Mouse (Mus musculus) hindbrain, postnatal 0 days (tissue): Measurements from ENCODE around the gene Adh6b. TPM values are rescaled to one million over a fixed set of nuclear protein-coding genes. Genes with fewer than 3 reads are reported as not detected.

ENCODE experiments used
- ATAC-seq: fragments of 200-750 bp; cut with Nextera tagmentation; 2 replicates; pipeline ENCODE4 v1.8.0; 2017; ENCODE audit warnings: mild to moderate bottlenecking, moderate TSS enrichment, moderate library complexity
- DNase-seq: peaks from one replicate; pipeline ENCODE4 v3.0.0-alpha.2; 2015; ENCODE audit warnings: low spot score
- H3K27ac ChIP-seq: fragments of 300-500 bp; sonication (generic); 2 replicates; pipeline ENCODE4 v1.5.1; 2014; ENCODE audit warnings: mild to moderate bottlenecking
- H3K27me3 ChIP-seq: fragments of 300-500 bp; sonication (generic); 2 replicates; pipeline ENCODE4 v1.6.1; 2014; ENCODE audit warnings: low read length, mixed read lengths; ENCODE audit not compliant: insufficient read depth
- H3K36me3 ChIP-seq: fragments of 300-500 bp; sonication (generic); 2 replicates; pipeline ENCODE4 v1.6.1; 2014; ENCODE audit warnings: low read length, mixed read lengths; ENCODE audit not compliant: insufficient read depth
- H3K4me1 ChIP-seq: fragments of 300-500 bp; sonication (generic); 2 replicates; pipeline ENCODE4 v1.6.1; 2014; ENCODE audit warnings: antibody characterized with exemption, low read length, mixed read lengths; ENCODE audit not compliant: insufficient read depth
- H3K4me2 ChIP-seq: fragments of 300-500 bp; sonication (generic); 2 replicates; pipeline ENCODE4 v1.6.1; 2014; ENCODE audit warnings: low read depth, mild to moderate bottlenecking, low read length, moderate library complexity, mixed read lengths
- H3K4me3 ChIP-seq: fragments of 300-500 bp; sonication (generic); 2 replicates; pipeline ENCODE4 v1.5.1; 2014; ENCODE audit warnings: low read length
- H3K9ac ChIP-seq: fragments of 300-500 bp; sonication (generic); replicated peaks from 2 replicates; pipeline ENCODE4 v1.6.1; 2014; ENCODE audit warnings: mild to moderate bottlenecking, low read length, moderate library complexity, mixed read lengths
- H3K9me3 ChIP-seq: fragments of 300-500 bp; sonication (generic); 2 replicates; pipeline ENCODE4 v1.6.1; 2016; ENCODE audit warnings: low read length, mixed read lengths
- CTCF ChIP-seq: IDR thresholded peaks from 2 replicates; pipeline ENCODE4 v1.5.1; 2016; ENCODE audit warnings: antibody characterized with exemption, control low read depth, low read depth
- WGBS: fragments of 180-500 bp; shearing (Covaris S2); extraction: QIAGEN DNeasy Blood & Tissue Kit; methylation state at CpG from one replicate; pipeline ENCODE4 v1.1.7; 2014; 5-methylcytosine and 5-hydroxymethylcytosine counted together
- polyA plus RNA-seq: library from polyadenylated mRNA; unstranded; fragments of >200 nt; fragmentation: Nextera tagmentation; extraction: Ambion mirVana; gene quantifications from 2 replicates; pipeline ENCODE4 v1.2.1, GENCODE M21; 2015
- total RNA-seq: library from RNA; depleted of rRNA; stranded (reverse); fragments of >200 nt; gene quantifications from 2 replicates; pipeline ENCODE4 v1.2.3, GENCODE M21; 2014; rRNA removed

The Adh6b gene
- total RNA-seq (0.16 TPM in 1 of 2 replicates, not detected in the other), polyA plus RNA-seq (0.19 and 0.20 TPM in 2 replicates)

DNA sequence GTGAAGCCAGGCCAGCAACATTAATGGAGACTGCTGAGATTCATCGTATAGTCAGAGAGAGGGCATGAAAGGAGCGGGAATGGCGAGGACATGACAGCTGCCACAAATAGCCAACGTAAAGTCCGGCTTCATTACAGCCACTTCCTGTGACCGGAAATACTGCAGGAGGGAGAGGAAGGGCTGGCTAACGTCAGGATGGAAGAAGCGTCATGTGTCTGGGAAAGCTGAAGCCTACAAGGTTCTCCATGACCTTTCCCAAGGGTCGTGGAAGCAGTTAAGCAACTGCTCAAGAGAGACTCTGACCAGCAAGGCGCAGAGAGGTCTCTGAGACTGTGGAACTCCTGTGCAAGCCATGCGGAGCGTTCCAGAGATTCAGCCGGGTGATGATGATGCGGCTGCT is at the start of gene Adh6b:
TSS of gene Adh6b (plus strand) at position 305 of the 400 bp plus-strand sequence.
- ATAC-seq (no peak), DNase-seq (no peak)
- WGBS = 87% methylated on average over 14 of the region's 14 CpGs
- Histone ChIP-seq H3K27ac (no peak within 1 kb of the TSS), H3K27me3 (no peaks in the 10 kb centered on the region), H3K36me3 (no peaks in the 10 kb centered on the region), H3K9me3 (no peaks in the 10 kb centered on the region), H3K4me3 (no peak within 1 kb of the TSS), H3K9ac (no peak within 1 kb of the TSS), H3K4me1 (no peaks in the 10 kb centered on the region), H3K4me2 (no peak within 1 kb of the TSS)
- TF ChIP-seq CTCF = no peak

DNA sequence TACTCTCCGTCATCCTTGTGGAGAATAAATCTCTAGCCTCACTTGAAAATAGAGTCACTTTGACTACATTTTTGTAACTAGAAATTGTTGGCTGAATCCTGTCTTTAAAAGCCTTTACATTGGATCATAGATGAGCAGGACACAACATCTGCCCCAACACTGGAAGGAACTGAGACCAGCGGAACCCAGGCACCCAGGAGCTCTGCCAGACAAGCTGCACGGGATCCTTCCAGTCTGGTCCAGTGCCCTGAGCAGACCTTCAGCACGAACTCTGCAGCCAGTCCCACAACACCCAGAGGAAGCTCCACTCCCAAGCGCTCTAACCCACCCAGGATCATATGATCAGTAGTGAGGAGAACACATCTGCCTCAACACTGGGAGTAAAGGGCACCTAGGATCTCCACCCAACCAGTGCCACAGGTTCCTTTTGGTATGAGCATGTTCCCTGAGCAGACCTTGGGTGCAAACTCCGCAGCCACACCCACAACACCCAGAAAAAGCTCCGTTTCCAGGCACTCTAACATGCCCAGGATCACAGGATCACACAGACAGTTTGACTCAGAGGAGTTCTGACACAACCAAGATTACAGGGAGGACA is 48.2 kb upstream of the Adh6b start:
- Histone ChIP-seq H3K27me3 (no peaks in the 10 kb centered on the region), H3K4me1 (no peaks in the 10 kb centered on the region), H3K9ac (no peak overlapping the region), H3K4me2 (no peak overlapping the region), H3K9me3 (peaks cover 5% of the 10 kb centered on the region; the same call in 1 of the 2 replicates), H3K4me3 (no peak overlapping the region), H3K27ac (no peak overlapping the region), H3K36me3 (no peaks in the 10 kb centered on the region)
- ATAC-seq (no peak), DNase-seq (no peak)
- WGBS = 91% methylated on average over 7 of the region's 7 CpGs
- no peak for TF ChIP-seq CTCF

DNA sequence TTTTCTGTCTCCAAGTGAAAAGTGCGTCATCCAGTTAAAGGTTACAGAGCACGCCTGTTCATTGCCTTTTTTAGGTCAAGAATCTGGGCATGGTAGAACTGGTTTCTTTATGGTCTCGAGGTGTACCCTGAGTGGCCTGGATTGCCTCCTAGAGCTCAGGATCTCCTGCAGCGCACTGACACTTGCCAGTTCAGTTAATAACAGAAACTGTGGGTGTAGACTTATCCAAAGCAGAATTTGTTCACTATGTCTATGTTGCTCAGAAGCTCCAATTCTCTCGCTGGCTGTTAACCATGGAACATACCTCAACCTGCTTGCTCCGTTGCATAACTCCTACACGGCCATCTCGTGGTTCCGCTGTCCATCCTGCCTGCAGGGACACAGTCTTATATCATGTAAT is 41.4 kb upstream of the Adh6b start:
- no peak overlapping the region for H3K4me3 ChIP-seq
- DNase-seq (no peak), ATAC-seq (no peak)
- H3K9ac ChIP-seq = no peak overlapping the region
- WGBS = 94% methylated on average over 9 of the region's 9 CpGs
- H3K9me3 ChIP-seq = peaks cover 5% of the 10 kb centered on the region; the same call in 1 of the 2 replicates
- no peak overlapping the region for H3K4me2 ChIP-seq
- no peaks in the 10 kb centered on the region for H3K27me3 ChIP-seq
- TF ChIP-seq CTCF = no peak
- H3K36me3 ChIP-seq = no peaks in the 10 kb centered on the region
- no peaks in the 10 kb centered on the region for H3K4me1 ChIP-seq
- no peak overlapping the region for H3K27ac ChIP-seq

DNA sequence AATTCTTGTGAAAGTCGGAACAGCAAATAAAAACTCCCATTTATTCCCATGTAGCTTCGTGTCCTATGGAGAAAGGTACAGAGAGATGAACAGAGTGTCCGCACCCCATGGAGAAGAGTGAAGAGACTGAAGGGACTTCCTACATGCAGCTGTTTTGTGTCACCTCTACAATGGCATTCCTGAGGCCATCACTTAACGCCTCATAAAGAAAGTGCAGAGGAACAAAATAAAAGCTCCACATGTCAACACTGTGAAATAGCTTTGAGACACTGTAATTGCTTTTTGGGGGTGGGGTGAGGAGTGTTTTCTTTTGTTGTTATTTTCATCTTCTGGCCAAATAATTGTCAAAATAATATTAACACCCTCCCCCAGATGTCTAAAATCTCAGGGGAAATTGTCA is 38.9 kb upstream of the Adh6b start:
- TF ChIP-seq CTCF = no peak
- H3K27me3 ChIP-seq = no peaks in the 10 kb centered on the region
- no peak overlapping the region for H3K4me3 ChIP-seq
- 38% methylated on average over 4 of the region's 4 CpGs for WGBS
- H3K9me3 ChIP-seq = peaks cover 5% of the 10 kb centered on the region; the same call in 1 of the 2 replicates
- no peaks in the 10 kb centered on the region for H3K36me3 ChIP-seq
- no peak overlapping the region for H3K27ac ChIP-seq
- no peak for ATAC-seq
- no peak for DNase-seq
- H3K9ac ChIP-seq = no peak overlapping the region
- no peak overlapping the region for H3K4me2 ChIP-seq
- no peaks in the 10 kb centered on the region for H3K4me1 ChIP-seq

DNA sequence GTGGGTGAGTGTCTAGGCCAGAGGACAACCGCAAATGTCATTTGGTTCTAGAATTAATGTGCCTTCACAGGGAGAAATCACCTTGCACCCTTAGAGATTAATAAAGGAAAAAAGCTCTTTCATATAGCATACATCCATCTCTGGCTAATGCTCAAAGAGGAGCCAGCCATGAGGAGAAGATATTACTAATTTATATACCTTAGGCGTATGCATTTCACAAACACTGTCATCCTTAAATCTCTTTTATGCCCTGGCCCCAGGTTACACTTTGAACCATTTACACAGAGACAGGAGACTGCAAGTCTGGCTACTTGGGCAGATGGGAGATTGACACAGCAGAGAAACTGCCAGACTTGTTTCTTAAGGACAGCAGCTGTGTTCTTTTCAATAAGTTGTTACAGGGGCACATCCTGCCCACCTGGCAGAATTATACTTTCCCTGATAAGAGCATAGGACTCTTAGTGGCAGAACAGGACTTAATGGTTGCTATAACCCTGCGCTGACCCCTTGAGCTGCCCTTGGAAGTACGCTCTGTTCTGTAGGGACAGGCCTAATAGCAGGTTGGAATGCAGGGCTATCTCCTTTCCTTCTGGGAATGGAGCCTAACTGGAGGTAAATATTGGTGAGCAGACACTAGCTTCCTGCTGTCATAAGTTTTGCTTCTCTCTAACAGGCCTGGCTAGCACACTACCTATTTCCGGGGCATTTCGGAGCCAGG is 37.6 kb upstream of the Adh6b start:
- DNase-seq (no peak), ATAC-seq (no peak)
- Histone ChIP-seq H3K27me3 (no peaks in the 10 kb centered on the region), H3K9ac (no peak overlapping the region), H3K27ac (no peak overlapping the region), H3K36me3 (no peaks in the 10 kb centered on the region), H3K9me3 (no peaks in the 10 kb centered on the region), H3K4me2 (no peak overlapping the region), H3K4me3 (no peak overlapping the region), H3K4me1 (no peaks in the 10 kb centered on the region)
- WGBS = 87% methylated on average over 6 of the region's 6 CpGs
- no peak for TF ChIP-seq CTCF

DNA sequence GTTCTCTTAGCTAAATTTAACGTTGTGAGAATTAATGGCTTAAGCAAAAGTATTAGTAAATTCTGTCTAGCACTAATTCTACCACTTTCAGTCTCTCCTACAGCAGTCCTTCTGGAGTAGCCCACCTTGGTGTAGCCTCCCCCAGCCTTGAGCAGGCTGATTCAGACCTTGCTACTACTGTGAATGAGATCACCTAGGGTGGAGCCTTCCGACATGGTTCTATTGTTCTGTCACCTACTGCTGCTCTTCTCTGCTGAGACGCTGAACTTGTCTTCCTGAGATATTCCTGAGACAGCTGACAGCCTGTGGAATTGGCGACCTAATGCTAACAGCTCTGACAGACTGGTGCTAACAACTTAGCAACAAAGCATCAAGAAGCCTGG is 37.1 kb upstream of the Adh6b start:
- no peaks in the 10 kb centered on the region for H3K27me3 ChIP-seq
- TF ChIP-seq CTCF = no peak
- H3K9me3 ChIP-seq = no peaks in the 10 kb centered on the region
- no peak overlapping the region for H3K9ac ChIP-seq
- no peak for ATAC-seq
- no peak overlapping the region for H3K4me3 ChIP-seq
- 56% methylated on average over 4 of the region's 4 CpGs for WGBS
- H3K4me2 ChIP-seq = no peak overlapping the region
- H3K4me1 ChIP-seq = no peaks in the 10 kb centered on the region
- no peaks in the 10 kb centered on the region for H3K36me3 ChIP-seq
- no peak overlapping the region for H3K27ac ChIP-seq
- no peak for DNase-seq
